Mouse (Mus musculus) liver, embryonic 13.5 days (tissue): ENCODE measurements around the gene Tmem170. TPM values are rescaled to one million over a fixed set of nuclear protein-coding genes. Genes with fewer than 3 reads are reported as not detected.
A peak's percentile ranks its signal among the peaks of the same experiment; 100 is the strongest.

Source experiments
- ATAC-seq: fragments of 200-750 bp; cut with Nextera tagmentation; 2 replicates; pipeline ENCODE4 v1.8.0; 2017; ENCODE audit warnings: low read depth, mild to moderate bottlenecking, moderate number of reproducible peaks, moderate library complexity
- DNase-seq: peaks from one replicate; pipeline ENCODE4 v3.0.0; 2022
- H3K27ac ChIP-seq: fragments of 300-500 bp; sonication (generic); 2 replicates; pipeline ENCODE4 v1.5.1; 2015; ENCODE audit warnings: moderate library complexity, mild to moderate bottlenecking, inconsistent platforms
- H3K27me3 ChIP-seq: fragments of 300-500 bp; sonication (generic); 2 replicates; pipeline ENCODE4 v1.6.1; 2015; ENCODE audit warnings: mild to moderate bottlenecking, inconsistent platforms
- H3K36me3 ChIP-seq: fragments of 300-500 bp; sonication (generic); 2 replicates; pipeline ENCODE4 v1.6.1; 2015; ENCODE audit warnings: mild to moderate bottlenecking, inconsistent platforms
- H3K4me1 ChIP-seq: fragments of 300-500 bp; sonication (generic); replicated peaks from 2 replicates; pipeline ENCODE4 v1.6.1; 2015; ENCODE audit warnings: inconsistent platforms
- H3K4me2 ChIP-seq: fragments of 300-500 bp; sonication (generic); 2 replicates; pipeline ENCODE4 v1.6.1; 2015; ENCODE audit warnings: inconsistent platforms, mild to moderate bottlenecking, moderate library complexity
- H3K4me3 ChIP-seq: fragments of 300-500 bp; sonication (generic); replicated peaks from 2 replicates; pipeline ENCODE4 v1.5.1; 2015; ENCODE audit warnings: mild to moderate bottlenecking, inconsistent platforms
- H3K9ac ChIP-seq: fragments of 300-500 bp; sonication (generic); 2 replicates; pipeline ENCODE4 v1.6.1; 2015; ENCODE audit warnings: mild to moderate bottlenecking, inconsistent platforms
- H3K9me3 ChIP-seq: fragments of 300-500 bp; sonication (generic); replicated peaks from 2 replicates; pipeline ENCODE4 v1.6.1; 2016; ENCODE audit warnings: inconsistent platforms
- WGBS: fragments of 180-500 bp; shearing (Covaris S2); methylation state at CpG from one replicate; pipeline ENCODE4 v1.1.7; 2015; ENCODE audit not compliant: insufficient replicate concordance; 5-methylcytosine and 5-hydroxymethylcytosine counted together
- polyA plus RNA-seq: library from polyadenylated mRNA; unstranded; fragments of >200 nt; fragmentation: Nextera tagmentation; extraction: Ambion mirVana; gene quantifications from 2 replicates; pipeline ENCODE4 v1.2.1, GENCODE M21; 2015

The Tmem170 gene
- polyA plus RNA-seq, 1 experiment from 2014 or later: 4.3 TPM

GRCm38 (mm10) chr8:111835540-111835939 lies 41.0 kb downstream of the Tmem170 start:
- Histone ChIP-seq H3K27me3 (no peaks in the 10 kb centered on the region), H3K4me2 (no peak overlapping the region), H3K4me3 (no peak overlapping the region), H3K9ac (no peak overlapping the region), H3K27ac (no peak overlapping the region), H3K9me3 (no peaks in the 10 kb centered on the region), H3K4me1 (no peaks in the 10 kb centered on the region; the same call in 1 of the 2 replicates), H3K36me3 (peaks cover 59% of the 10 kb centered on the region)
- ATAC-seq: peak; percentile 23; the same call in 1 of the 2 replicates
- WGBS: 58% methylated on average over 1 of the region's 1 CpGs
- no peak for DNase-seq

GRCm38 (mm10) chr8:111834011-111834410 lies 42.5 kb downstream of the Tmem170 start:
- WGBS: 77% methylated on average over 6 of the region's 6 CpGs
- Histone ChIP-seq H3K4me1 (no peaks in the 10 kb centered on the region; the same call in 1 of the 2 replicates), H3K4me2 (no peak overlapping the region), H3K4me3 (no peak overlapping the region), H3K9ac (no peak overlapping the region), H3K9me3 (no peaks in the 10 kb centered on the region), H3K36me3 (peaks cover 63% of the 10 kb centered on the region), H3K27me3 (no peaks in the 10 kb centered on the region), H3K27ac (no peak overlapping the region)
- DNase-seq (no peak), ATAC-seq (no peak)

- no peak for ATAC-seq
- DNase-seq: no peak
- 77% methylated on average over 5 of the region's 5 CpGs for WGBS
- H3K36me3 ChIP-seq: peaks cover 66% of the 10 kb centered on the region
- H3K27me3 ChIP-seq: no peaks in the 10 kb centered on the region
- H3K4me3 ChIP-seq: no peak overlapping the region
- H3K4me2 ChIP-seq: no peak overlapping the region
- H3K4me1 ChIP-seq: no peaks in the 10 kb centered on the region; the same call in 1 of the 2 replicates
- H3K9ac ChIP-seq: no peak overlapping the region
- H3K27ac ChIP-seq: no peak overlapping the region
- H3K9me3 ChIP-seq: no peaks in the 10 kb centered on the region
These were observed 43.6 kb downstream of the Tmem170 start for GRCm38 (mm10) chr8:111832983-111833382.

GRCm38 (mm10) chr8:111831996-111832395 lies 44.6 kb downstream of the Tmem170 start:
- ATAC-seq: no peak
- no peaks in the 10 kb centered on the region for H3K27me3 ChIP-seq
- peaks cover 59% of the 10 kb centered on the region for H3K36me3 ChIP-seq
- no peak overlapping the region for H3K4me3 ChIP-seq
- H3K9me3 ChIP-seq: no peaks in the 10 kb centered on the region
- no peak overlapping the region for H3K27ac ChIP-seq
- H3K4me1 ChIP-seq: no peaks in the 10 kb centered on the region; the same call in 1 of the 2 replicates
- H3K4me2 ChIP-seq: no peak overlapping the region
- no peak overlapping the region for H3K9ac ChIP-seq
- no peak for DNase-seq
- 89% methylated on average over 4 of the region's 4 CpGs for WGBS

GRCm38 (mm10) chr8:111828595-111828994 lies 48.0 kb downstream of the Tmem170 start:
- Histone ChIP-seq H3K4me3 (no peak overlapping the region), H3K27me3 (no peaks in the 10 kb centered on the region), H3K27ac (0 out of 2 replicates have a peak overlapping the region, but pooled peaks have one; percentile 9), H3K4me1 (no peaks in the 10 kb centered on the region; the same call in 1 of the 2 replicates), H3K9ac (no peak overlapping the region), H3K4me2 (no peak overlapping the region), H3K9me3 (no peaks in the 10 kb centered on the region), H3K36me3 (peaks cover 72% of the 10 kb centered on the region)
- WGBS: 77% methylated on average over 6 of the region's 6 CpGs
- DNase-seq (no peak), ATAC-seq (no peak)

- H3K9me3 ChIP-seq: no peaks in the 10 kb centered on the region
- no peak overlapping the region for H3K4me3 ChIP-seq
- H3K9ac ChIP-seq: no peak overlapping the region
- H3K4me1 ChIP-seq: no peaks in the 10 kb centered on the region; the same call in 1 of the 2 replicates
- H3K36me3 ChIP-seq: peaks cover 69% of the 10 kb centered on the region
- H3K4me2 ChIP-seq: no peak overlapping the region
- H3K27ac ChIP-seq: no peak overlapping the region
- WGBS: 68% methylated on average over 6 of the region's 6 CpGs
- no peak for ATAC-seq
- H3K27me3 ChIP-seq: 0 out of 2 replicates have a peak, but pooled peaks cover 3% of the 10 kb centered on the region
- DNase-seq: no peak
These were observed 51.3 kb downstream of the Tmem170 start for GRCm38 (mm10) chr8:111825219-111825618.

- Histone ChIP-seq H3K27ac (no peak overlapping the region), H3K4me2 (no peak overlapping the region), H3K4me1 (no peaks in the 10 kb centered on the region; the same call in 1 of the 2 replicates), H3K27me3 (0 out of 2 replicates have a peak, but pooled peaks cover 3% of the 10 kb centered on the region), H3K9ac (no peak overlapping the region), H3K4me3 (no peak overlapping the region), H3K36me3 (peaks cover 66% of the 10 kb centered on the region), H3K9me3 (no peaks in the 10 kb centered on the region)
- ATAC-seq (no peak), DNase-seq (no peak)
- WGBS: 73% methylated on average over 5 of the region's 5 CpGs
These were observed 52.2 kb downstream of the Tmem170 start for GRCm38 (mm10) chr8:111824334-111824733.

- no peaks in the 10 kb centered on the region for H3K9me3 ChIP-seq
- H3K4me2 ChIP-seq: no peak overlapping the region
- no peak overlapping the region for H3K9ac ChIP-seq
- ATAC-seq: 0 out of 2 replicates have a peak, but pooled peaks have one; percentile 26
- peaks cover 2% of the 10 kb centered on the region; the same call in 1 of the 2 replicates for H3K4me1 ChIP-seq
- no peak overlapping the region for H3K27ac ChIP-seq
- no peak overlapping the region for H3K4me3 ChIP-seq
- H3K36me3 ChIP-seq: peaks cover 51% of the 10 kb centered on the region
- H3K27me3 ChIP-seq: 0 out of 2 replicates have a peak, but pooled peaks cover 3% of the 10 kb centered on the region
- WGBS: 34% methylated on average over 10 of the region's 10 CpGs
- DNase-seq: peak; percentile 8
These were observed 55.4 kb downstream of the Tmem170 start for GRCm38 (mm10) chr8:111821199-111821598.

- no peak for DNase-seq
- H3K36me3 ChIP-seq: peaks cover 50% of the 10 kb centered on the region
These were observed 55.9 kb downstream of the Tmem170 start for GRCm38 (mm10) chr8:111820691-111821090.

GRCm38 (mm10) chr8:111820018-111820417 lies 56.5 kb downstream of the Tmem170 start:
- Histone ChIP-seq H3K36me3 (peaks cover 46% of the 10 kb centered on the region), H3K4me2 (no peak overlapping the region), H3K9me3 (no peaks in the 10 kb centered on the region), H3K27ac (peak overlapping the region; percentile 54; the same call in 1 of the 2 replicates), H3K27me3 (0 out of 2 replicates have a peak, but pooled peaks cover 3% of the 10 kb centered on the region), H3K9ac (no peak overlapping the region), H3K4me3 (no peak overlapping the region), H3K4me1 (peaks cover 2% of the 10 kb centered on the region; the same call in 1 of the 2 replicates)
- 66% methylated on average over 12 of the region's 12 CpGs for WGBS
- no peak for ATAC-seq
- DNase-seq: no peak

More at GRCm38 (mm10) chr8:111820691-111821090, 55.9 kb downstream of the Tmem170 start:
- Histone ChIP-seq H3K4me2 (no peak overlapping the region), H3K27me3 (0 out of 2 replicates have a peak, but pooled peaks cover 3% of the 10 kb centered on the region), H3K9me3 (no peaks in the 10 kb centered on the region), H3K27ac (peak overlapping the region; percentile 34; the same call in 1 of the 2 replicates), H3K4me3 (no peak overlapping the region), H3K9ac (no peak overlapping the region), H3K4me1 (peaks cover 2% of the 10 kb centered on the region; the same call in 1 of the 2 replicates)
- WGBS: 70% methylated on average over 4 of the region's 4 CpGs
- ATAC-seq: no peak

- peak overlapping the region; percentile 53; the same call in 1 of the 2 replicates for H3K27ac ChIP-seq
- H3K4me2 ChIP-seq: no peak overlapping the region
These were observed 58.0 kb downstream of the Tmem170 start for GRCm38 (mm10) chr8:111818556-111818955.

GRCm38 (mm10) chr8:111815078-111815477 lies 61.5 kb downstream of the Tmem170 start:
- H3K4me3 ChIP-seq: no peak overlapping the region
- no peak overlapping the region for H3K4me2 ChIP-seq
- H3K9ac ChIP-seq: no peak overlapping the region
- ATAC-seq (no peak), DNase-seq (no peak)
- H3K9me3 ChIP-seq: no peaks in the 10 kb centered on the region
- no peak overlapping the region for H3K27ac ChIP-seq
- H3K4me1 ChIP-seq: 0 out of 2 replicates have a peak, but pooled peaks cover 2% of the 10 kb centered on the region
- H3K36me3 ChIP-seq: peaks cover 29% of the 10 kb centered on the region
- no peaks in the 10 kb centered on the region for H3K27me3 ChIP-seq
- 76% methylated on average over 4 of the region's 4 CpGs for WGBS

More at GRCm38 (mm10) chr8:111818556-111818955, 58.0 kb downstream of the Tmem170 start:
- Histone ChIP-seq H3K9me3 (no peaks in the 10 kb centered on the region), H3K4me3 (no peak overlapping the region), H3K9ac (no peak overlapping the region), H3K4me1 (peaks cover 2% of the 10 kb centered on the region; the same call in 1 of the 2 replicates), H3K36me3 (peaks cover 41% of the 10 kb centered on the region), H3K27me3 (0 out of 2 replicates have a peak, but pooled peaks cover 3% of the 10 kb centered on the region)
- DNase-seq: no peak
- 83% methylated on average over 3 of the region's 3 CpGs for WGBS
- ATAC-seq: no peak
